Comparison of ENCODE assay signal across 8 mouse cellular contexts in genomic region chr7:101970821-101971461, GRCm38 (mm10). TPM values are rescaled to one million over a fixed set of nuclear protein-coding genes. Genes with fewer than 3 reads are reported as not detected.
A peak's percentile ranks its signal among the peaks of the same experiment; 100 is the strongest.
DNase-seq lines count a peak whose midpoint lies in the region; ATAC-seq lines count a peak whose summit lies in the region.

No protein-coding gene starts in this region.

- peak overlapping the region; percentile 76 for H3K4me2 ChIP-seq in hindbrain, embryonic 11.5 days (replicated peaks; ENCODE audit: low read depth, low read length)

- peak overlapping the region; percentile 74 for H3K4me3 ChIP-seq in hindbrain, embryonic 11.5 days (ENCODE audit: low read depth, low read length)

- H3K4me1 ChIP-seq in hindbrain, embryonic 11.5 days (replicated peaks; ENCODE audit: control insufficient read depth, insufficient read depth, low read length): peaks cover 6% of the 10 kb centered on the region

- peak; percentile 91 for DNase-seq in Muller cell, postnatal 12 days (ENCODE audit: inconsistent ontology term)
- DNase-seq in cerebellum, postnatal 10 days: peak; percentile 90
- DNase-seq in frontal cortex, postnatal 10 days (ENCODE audit: low spot score in 2 of 2): peak; percentile 70 to 75
- DNase-seq in hindbrain, embryonic 11.5 days (ENCODE audit: low spot score): peak; percentile 75
- peak; percentile 85 for DNase-seq in layer of hippocampus, postnatal 14 days (ENCODE audit: low spot score in 2 of 2)
- DNase-seq in lung, postnatal 10 days: peak; percentile 93
- DNase-seq in ovary, postnatal 36 days (ENCODE audit: low spot score): peak; percentile 73
- DNase-seq in thymus, postnatal 14 days: peak; percentile 73

- 6% methylated on average over 19 of the region's 19 CpGs for WGBS in hindbrain, embryonic 11.5 days

- peak overlapping the region; percentile 99 for H3K27ac ChIP-seq in hindbrain, embryonic 11.5 days (ENCODE audit: low read depth, low read length)

- H3K27me3 ChIP-seq in hindbrain, embryonic 11.5 days (ENCODE audit: control insufficient read depth, insufficient read depth, low read length): no peaks in the 10 kb centered on the region

- H3K36me3 ChIP-seq in hindbrain, embryonic 11.5 days (ENCODE audit: control insufficient read depth, insufficient read depth, low read length): no peaks in the 10 kb centered on the region; the same call in 1 of the 2 replicates

- H3K9ac ChIP-seq in hindbrain, embryonic 11.5 days (ENCODE audit: low read depth, low read length): peak overlapping the region; percentile 96

- peak; percentile 73 for ATAC-seq in hindbrain, embryonic 11.5 days (ENCODE audit: low FRiP score)

- no peaks in the 10 kb centered on the region for H3K9me3 ChIP-seq in hindbrain, embryonic 11.5 days (ENCODE audit: control insufficient read depth, low read length)

RNA-seq across cellular contexts. Expression of gene Numa1, which starts 37.0 kb away (rescaled TPM):
- polyA plus RNA-seq in hindbrain, embryonic 11.5 days (2014; fragmentation: Nextera tagmentation; extraction: Ambion mirVana): 86.9 and 88.9 TPM in 2 replicates
- 10 to 100 TPM; 73.4 to 75.3 TPM for total RNA-seq in layer of hippocampus, postnatal 14 days (2021)

RNA-seq across cellular contexts. Expression of gene Lrrc51, which starts 37.2 kb away (rescaled TPM):
- 11.4 and 12.2 TPM in 2 replicates for polyA plus RNA-seq in hindbrain, embryonic 11.5 days (2014; fragmentation: Nextera tagmentation; extraction: Ambion mirVana)
- total RNA-seq in layer of hippocampus, postnatal 14 days (2021): 1 to 10 TPM; 4.8 to 7.4 TPM

RNA-seq across cellular contexts. Expression of gene Il18bp, which starts 47.5 kb away (rescaled TPM):
- polyA plus RNA-seq in hindbrain, embryonic 11.5 days (2014; fragmentation: Nextera tagmentation; extraction: Ambion mirVana): 3.1 and 4.4 TPM in 2 replicates
- 1 to 10 TPM; 8.4 to 8.7 TPM for total RNA-seq in layer of hippocampus, postnatal 14 days (2021)

Comparison
In these comparisons a context has a peak if more than half of its experiments do, and no peak if none do; other contexts are left out.
1. Peak in every context shown above with its lines: DNase-seq, ATAC-seq, H3K4me3 ChIP-seq and H3K27ac ChIP-seq.